Mouse (Mus musculus): ENCODE measurements around the gene Aars2.

DNA sequence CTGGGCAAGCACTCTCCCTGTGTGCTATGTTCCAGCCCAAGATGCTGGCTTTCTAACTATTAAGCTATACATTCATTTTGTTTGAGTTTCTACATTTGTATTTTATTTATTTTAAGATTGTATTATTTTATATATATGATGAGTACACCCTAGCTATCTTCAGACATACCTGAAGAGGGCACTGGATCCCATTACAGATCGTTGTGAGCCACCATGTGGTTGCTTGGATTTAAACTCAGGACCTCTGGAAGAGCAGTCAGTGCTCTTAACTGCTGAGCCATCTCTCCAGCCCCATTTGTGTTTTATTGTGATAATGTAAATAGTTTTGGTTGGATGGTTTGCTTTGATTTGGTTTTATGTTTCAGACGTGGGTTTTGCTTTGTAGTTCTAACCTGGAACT is 7.1 kb upstream of the Aars2 start:
- TF ChIP-seq CTCF (IDR thresholded peaks at IDR 0.05; ENCODE audit: borderline replicate concordance, control insufficient read depth, extremely low read depth, insufficient read depth, low read length, poor library complexity) (no peak), POLR2A (IDR thresholded peaks at IDR 0.05; ENCODE audit: control insufficient read depth, extremely low read depth, insufficient read depth, low read length, poor library complexity) (no peak)
